ENCODE assay signal across 8 mouse cellular contexts in the genomic region with DNA sequence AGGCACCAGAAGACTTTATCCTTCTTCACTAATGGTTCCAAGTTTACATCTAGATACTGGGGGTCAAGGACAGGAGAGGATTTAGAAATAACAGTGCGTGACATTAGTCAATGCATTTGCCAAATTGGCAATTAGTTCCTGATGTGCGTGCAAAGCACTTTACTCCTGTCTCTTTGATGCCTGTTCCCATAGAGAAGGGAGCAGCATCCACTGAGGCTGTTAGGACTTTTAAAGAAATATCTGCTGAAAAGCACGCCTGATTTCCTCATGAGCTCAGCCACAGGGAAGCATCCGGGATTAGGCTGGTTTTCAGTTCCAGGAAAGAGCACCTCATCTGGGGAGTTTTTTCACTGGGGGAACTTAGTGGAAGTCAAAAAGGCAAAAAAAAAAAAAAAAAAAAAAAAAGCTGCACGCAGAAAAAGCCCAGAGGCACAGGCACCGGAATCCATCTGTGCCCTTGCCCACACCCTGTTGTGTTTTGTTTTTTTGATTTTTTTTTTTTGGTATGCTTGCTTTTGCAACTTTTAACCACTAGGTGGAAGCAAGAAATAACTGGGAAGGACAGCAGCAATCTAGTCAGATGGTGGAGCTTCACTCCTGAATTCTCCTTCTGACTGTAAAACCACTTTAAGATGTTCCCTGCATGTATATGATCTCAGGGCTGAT. TPM values are rescaled to one million over a fixed set of nuclear protein-coding genes. Genes with fewer than 3 reads are reported as not detected.
DNase-seq lines count a peak whose midpoint lies in the region; ATAC-seq and TF ChIP-seq lines count a peak whose summit lies in the region.

No protein-coding gene starts in this region.

- H3K36me3 ChIP-seq in kidney, adult 2 months (ENCODE audit: control insufficient read depth, insufficient read depth, low read length) = no peaks in the 10 kb centered on the region
- no peaks in the 10 kb centered on the region for H3K36me3 ChIP-seq in embryonic facial prominence, embryonic 12.5 days
- H3K36me3 ChIP-seq in hindbrain, embryonic 15.5 days = no peaks in the 10 kb centered on the region
- H3K36me3 ChIP-seq in stomach, embryonic 15.5 days = no peaks in the 10 kb centered on the region

- no peaks in the 10 kb centered on the region for H3K27me3 ChIP-seq in kidney, adult 2 months (replicated peaks; ENCODE audit: control insufficient read depth, insufficient read depth, low read length)
- no peaks in the 10 kb centered on the region for H3K27me3 ChIP-seq in embryonic facial prominence, embryonic 12.5 days
- H3K27me3 ChIP-seq in hindbrain, embryonic 15.5 days = 0 out of 2 replicates have a peak, but pooled peaks cover 3% of the 10 kb centered on the region
- H3K27me3 ChIP-seq in stomach, embryonic 15.5 days (replicated peaks) = no peaks in the 10 kb centered on the region

- no peak for ATAC-seq in embryonic facial prominence, embryonic 12.5 days (ENCODE audit: insufficient number of reproducible peaks, insufficient read depth, low FRiP score, low TSS enrichment)
- ATAC-seq in hindbrain, embryonic 15.5 days (ENCODE audit: low FRiP score, low read depth) = no peak
- no peak; the same call in 1 of the 2 replicates for ATAC-seq in stomach, embryonic 15.5 days (ENCODE audit: insufficient read depth, low FRiP score, low read depth)

- H3K4me2 ChIP-seq in embryonic facial prominence, embryonic 12.5 days (replicated peaks) = peak overlapping the region; percentile 29
- peak overlapping the region; percentile 44 for H3K4me2 ChIP-seq in hindbrain, embryonic 15.5 days
- peak overlapping the region; percentile 40; the same call in 1 of the 2 replicates for H3K4me2 ChIP-seq in stomach, embryonic 15.5 days

- no peak overlapping the region for H3K4me3 ChIP-seq in kidney, adult 2 months (ENCODE audit: insufficient read depth, low read depth, low read length)
- H3K4me3 ChIP-seq in embryonic facial prominence, embryonic 12.5 days = no peak overlapping the region
- no peak overlapping the region for H3K4me3 ChIP-seq in hindbrain, embryonic 15.5 days
- 0 out of 2 replicates have a peak overlapping the region, but pooled peaks have one; percentile 8 for H3K4me3 ChIP-seq in stomach, embryonic 15.5 days (replicated peaks)

- peaks cover 5% of the 10 kb centered on the region; the same call in 1 of the 2 replicates for H3K4me1 ChIP-seq in kidney, adult 2 months (ENCODE audit: control insufficient read depth, insufficient read depth, low read length)
- peaks cover 24% of the 10 kb centered on the region for H3K4me1 ChIP-seq in embryonic facial prominence, embryonic 12.5 days
- H3K4me1 ChIP-seq in hindbrain, embryonic 15.5 days (replicated peaks) = peaks cover 45% of the 10 kb centered on the region
- peaks cover 21% of the 10 kb centered on the region for H3K4me1 ChIP-seq in stomach, embryonic 15.5 days

- DNase-seq in kidney, adult 2 months = peak; percentile 67
- DNase-seq in kidney, postnatal 25 days = no peak
- peak; percentile 85 for DNase-seq in MN1 (ENCODE audit: low spot score)
- peak; percentile 56 for DNase-seq in lung, postnatal 36 days
- DNase-seq in urinary bladder, postnatal 25 days (ENCODE audit: low spot score) = no peak

- 23% methylated on average over 6 of the region's 6 CpGs for WGBS in kidney, adult 2 months
- WGBS in embryonic facial prominence, embryonic 12.5 days = 4% methylated on average over 6 of the region's 6 CpGs
- WGBS in hindbrain, embryonic 15.5 days = 4% methylated on average over 6 of the region's 6 CpGs
- 7% methylated on average over 6 of the region's 6 CpGs for WGBS in stomach, embryonic 15.5 days

- 0 out of 2 replicates have a peak, but pooled peaks have one; percentile 29 for TF ChIP-seq CTCF in kidney, adult 2 months (conservative IDR thresholded peaks at IDR 0.05; ENCODE audit: insufficient read depth, insufficient read length, low read depth, low read length)

- H3K9ac ChIP-seq in embryonic facial prominence, embryonic 12.5 days = no peak overlapping the region
- 0 out of 2 replicates have a peak overlapping the region, but pooled peaks have one; percentile 11 for H3K9ac ChIP-seq in hindbrain, embryonic 15.5 days
- H3K9ac ChIP-seq in stomach, embryonic 15.5 days = no peak overlapping the region

- H3K27ac ChIP-seq in kidney, adult 2 months (ENCODE audit: insufficient read depth, low read depth, low read length) = no peak overlapping the region
- 0 out of 2 replicates have a peak overlapping the region, but pooled peaks have one; percentile 60 for H3K27ac ChIP-seq in embryonic facial prominence, embryonic 12.5 days
- H3K27ac ChIP-seq in hindbrain, embryonic 15.5 days (replicated peaks) = peak overlapping the region; percentile 6; the same call in 1 of the 2 replicates
- peak overlapping the region; percentile 16 for H3K27ac ChIP-seq in stomach, embryonic 15.5 days

- TF ChIP-seq POLR2A in kidney, adult 2 months (IDR thresholded peaks at IDR 0.05; ENCODE audit: low read depth, low read length) = no peak

- no peaks in the 10 kb centered on the region for H3K9me3 ChIP-seq in embryonic facial prominence, embryonic 12.5 days
- no peaks in the 10 kb centered on the region for H3K9me3 ChIP-seq in hindbrain, embryonic 15.5 days
- H3K9me3 ChIP-seq in stomach, embryonic 15.5 days = no peaks in the 10 kb centered on the region

RNA-seq across cellular contexts. Expression of gene Cdk15, which starts 59.8 kb away (rescaled TPM):
- polyA plus RNA-seq in kidney, adult 2 months (2012; rRNA removed) = 0.05 and 0.13 TPM in 2 replicates
- 0.47 and 0.67 TPM in 2 replicates for polyA plus RNA-seq in embryonic facial prominence, embryonic 12.5 days (2016; fragmentation: Nextera tagmentation; extraction: Ambion mirVana)
- 1.0 and 1.6 TPM in 2 replicates for polyA plus RNA-seq in hindbrain, embryonic 15.5 days (2015; fragmentation: Nextera tagmentation; extraction: Ambion mirVana)
- polyA plus RNA-seq in stomach, embryonic 15.5 days (2015; fragmentation: Nextera tagmentation; extraction: Ambion mirVana) = 0.18 and 0.35 TPM in 2 replicates

Comparison
In these comparisons a context has a peak if more than half of its experiments do, and no peak if none do; other contexts are left out.
1. DNase-seq: peak in kidney, adult 2 months (single experiment), MN1 (single experiment) and lung, postnatal 36 days (single experiment); none in kidney, postnatal 25 days (0 of 2) and urinary bladder, postnatal 25 days (single experiment).
2. Peak in every context shown above with its lines, with median percentiles within 50 percentile points of each other: H3K4me2 ChIP-seq.